Mouse (Mus musculus) C2C12 (cell line): Measurements from ENCODE around the gene Nrxn3.

Source experiments
- CEBPB ChIP-seq: IDR thresholded peaks from one replicate; pipeline ENCODE4 v1.6.1; 2011; ENCODE audit warnings: low read depth, mild to moderate bottlenecking, control low read depth, moderate library complexity
- CTCF ChIP-seq: IDR thresholded peaks from one replicate; pipeline ENCODE4 v1.5.1; 2011; ENCODE audit not compliant: control insufficient read depth, insufficient read depth, insufficient read length
- MAX ChIP-seq: IDR thresholded peaks from one replicate; pipeline ENCODE4 v1.6.1; 2011; ENCODE audit warnings: mild to moderate bottlenecking, control low read depth
- USF1 ChIP-seq: IDR thresholded peaks from one replicate; pipeline ENCODE4 v1.6.1; 2011; ENCODE audit warnings: low read depth, mild to moderate bottlenecking, control low read depth, moderate library complexity

- no peak for TF ChIP-seq CTCF
- no peak for TF ChIP-seq USF1
- TF ChIP-seq MAX: no peak
- no peak for TF ChIP-seq CEBPB
Observed at GRCm38 (mm10) chr12:88713456-88713855, 9.2 kb upstream of the Nrxn3 start.
